Mouse (Mus musculus): ENCODE results near the gene Ubr1. TPM values are rescaled to one million over a fixed set of nuclear protein-coding genes. Genes with fewer than 3 reads are reported as not detected.
A peak's percentile ranks its signal among the peaks of the same experiment; 100 is the strongest.

Gene Ubr1
- polyA plus RNA-seq, 1 experiment from 2014 or later = 30.7 TPM

- 97% methylated on average over 3 of the region's 3 CpGs for WGBS
- Histone ChIP-seq H3K4me2 (no peak overlapping the region), H3K27me3 (no peaks in the 10 kb centered on the region), H3K4me1 (replicated peaks) (no peaks in the 10 kb centered on the region), H3K9me3 (no peaks in the 10 kb centered on the region), H3K27ac (replicated peaks) (no peak overlapping the region), H3K4me3 (no peak overlapping the region), H3K36me3 (peaks cover 74% of the 10 kb centered on the region), H3K9ac (no peak overlapping the region)
- no peak for ATAC-seq (ENCODE audit: low FRiP score, low read depth)
These were observed 74.2 kb downstream of the Ubr1 start for GRCm38 (mm10) chr2:120896361-120896760.

GRCm38 (mm10) chr2:120887601-120888000 is 82.9 kb downstream of the Ubr1 start:
- Histone ChIP-seq H3K4me1 (replicated peaks) (no peaks in the 10 kb centered on the region), H3K27ac (replicated peaks) (no peak overlapping the region), H3K4me2 (no peak overlapping the region), H3K9me3 (no peaks in the 10 kb centered on the region), H3K36me3 (peaks cover 55% of the 10 kb centered on the region), H3K9ac (no peak overlapping the region), H3K27me3 (no peaks in the 10 kb centered on the region), H3K4me3 (no peak overlapping the region)
- ATAC-seq (ENCODE audit: low FRiP score, low read depth) = no peak
- WGBS = 96% methylated on average over 5 of the region's 5 CpGs

- Histone ChIP-seq H3K4me3 (no peak overlapping the region), H3K27ac (replicated peaks) (no peak overlapping the region), H3K4me2 (no peak overlapping the region), H3K9me3 (no peaks in the 10 kb centered on the region), H3K9ac (no peak overlapping the region), H3K36me3 (peaks cover 68% of the 10 kb centered on the region), H3K4me1 (replicated peaks) (no peaks in the 10 kb centered on the region), H3K27me3 (no peaks in the 10 kb centered on the region)
- 92% methylated on average over 2 of the region's 2 CpGs for WGBS
- ATAC-seq (ENCODE audit: low FRiP score, low read depth) = no peak
These were observed 97.3 kb downstream of the Ubr1 start for GRCm38 (mm10) chr2:120873192-120873591.

- Histone ChIP-seq H3K4me3 (no peak overlapping the region), H3K9me3 (no peaks in the 10 kb centered on the region), H3K27me3 (no peaks in the 10 kb centered on the region), H3K27ac (replicated peaks) (no peak overlapping the region), H3K9ac (no peak overlapping the region), H3K4me2 (no peak overlapping the region), H3K36me3 (peaks cover 65% of the 10 kb centered on the region), H3K4me1 (replicated peaks) (no peaks in the 10 kb centered on the region)
- 74% methylated on average over 9 of the region's 9 CpGs for WGBS
- no peak for ATAC-seq (ENCODE audit: low FRiP score, low read depth)
These were observed 98.8 kb downstream of the Ubr1 start for GRCm38 (mm10) chr2:120871447-120872336.

GRCm38 (mm10) chr2:120867336-120867735 is 103.2 kb downstream of the Ubr1 start:
- Histone ChIP-seq H3K27me3 (no peaks in the 10 kb centered on the region), H3K4me2 (no peak overlapping the region), H3K4me3 (no peak overlapping the region), H3K36me3 (peaks cover 69% of the 10 kb centered on the region), H3K9ac (no peak overlapping the region), H3K27ac (replicated peaks) (no peak overlapping the region), H3K4me1 (replicated peaks) (no peaks in the 10 kb centered on the region), H3K9me3 (no peaks in the 10 kb centered on the region)
- WGBS = 93% methylated on average over 5 of the region's 5 CpGs
- no peak for ATAC-seq (ENCODE audit: low FRiP score, low read depth)

- no peaks in the 10 kb centered on the region for H3K4me1 ChIP-seq (replicated peaks)
- WGBS = 38% methylated on average over 1 of the region's 1 CpGs
- H3K4me2 ChIP-seq = no peak overlapping the region
- no peaks in the 10 kb centered on the region for H3K9me3 ChIP-seq
- no peak for ATAC-seq (ENCODE audit: low FRiP score, low read depth)
- no peak overlapping the region for H3K27ac ChIP-seq (replicated peaks)
- no peak overlapping the region for H3K9ac ChIP-seq
- no peak overlapping the region for H3K4me3 ChIP-seq
- no peaks in the 10 kb centered on the region for H3K27me3 ChIP-seq
- peaks cover 71% of the 10 kb centered on the region for H3K36me3 ChIP-seq
These were observed 104.0 kb downstream of the Ubr1 start for GRCm38 (mm10) chr2:120866561-120866960.

- no peak for ATAC-seq (ENCODE audit: low FRiP score, low read depth)
- WGBS = 95% methylated on average over 1 of the region's 1 CpGs
These were observed 107.1 kb downstream of the Ubr1 start for GRCm38 (mm10) chr2:120863389-120863788.

GRCm38 (mm10) chr2:120860699-120861098 is 109.8 kb downstream of the Ubr1 start:
- Histone ChIP-seq H3K9me3 (no peaks in the 10 kb centered on the region), H3K27me3 (no peaks in the 10 kb centered on the region), H3K9ac (no peak overlapping the region), H3K4me1 (replicated peaks) (no peaks in the 10 kb centered on the region), H3K27ac (replicated peaks) (no peak overlapping the region), H3K4me2 (no peak overlapping the region), H3K4me3 (no peak overlapping the region), H3K36me3 (peaks cover 50% of the 10 kb centered on the region)
- 92% methylated on average over 1 of the region's 1 CpGs for WGBS
- ATAC-seq (ENCODE audit: low FRiP score, low read depth) = no peak

More at GRCm38 (mm10) chr2:120863389-120863788, 107.1 kb downstream of the Ubr1 start:
- H3K36me3 ChIP-seq = peaks cover 64% of the 10 kb centered on the region
- H3K9me3 ChIP-seq = no peaks in the 10 kb centered on the region
- no peak overlapping the region for H3K9ac ChIP-seq
- no peak overlapping the region for H3K27ac ChIP-seq (replicated peaks)
- H3K4me3 ChIP-seq = no peak overlapping the region
- H3K4me2 ChIP-seq = no peak overlapping the region
- no peaks in the 10 kb centered on the region for H3K27me3 ChIP-seq
- H3K4me1 ChIP-seq (replicated peaks) = no peaks in the 10 kb centered on the region

- Histone ChIP-seq H3K27ac (replicated peaks) (no peak overlapping the region), H3K9ac (no peak overlapping the region), H3K4me3 (no peak overlapping the region), H3K9me3 (no peaks in the 10 kb centered on the region), H3K27me3 (no peaks in the 10 kb centered on the region), H3K4me1 (replicated peaks) (no peaks in the 10 kb centered on the region), H3K36me3 (peaks cover 27% of the 10 kb centered on the region), H3K4me2 (no peak overlapping the region)
- WGBS = 81% methylated on average over 3 of the region's 3 CpGs
- ATAC-seq (ENCODE audit: low FRiP score, low read depth) = no peak
These were observed 112.4 kb downstream of the Ubr1 start for GRCm38 (mm10) chr2:120858131-120858530.

- H3K4me1 ChIP-seq (replicated peaks) = peaks cover 20% of the 10 kb centered on the region
- no peaks in the 10 kb centered on the region for H3K9me3 ChIP-seq
- ATAC-seq (ENCODE audit: low FRiP score, low read depth) = no peak
- H3K4me2 ChIP-seq = no peak overlapping the region
- H3K27ac ChIP-seq (replicated peaks) = no peak overlapping the region
- H3K36me3 ChIP-seq = no peaks in the 10 kb centered on the region
- 72% methylated on average over 3 of the region's 3 CpGs for WGBS
- no peak overlapping the region for H3K9ac ChIP-seq
- no peak overlapping the region for H3K4me3 ChIP-seq
- no peaks in the 10 kb centered on the region for H3K27me3 ChIP-seq
These were observed 117.4 kb downstream of the Ubr1 start for GRCm38 (mm10) chr2:120853151-120853550.

GRCm38 (mm10) chr2:120852626-120853025 is 117.9 kb downstream of the Ubr1 start:
- Histone ChIP-seq H3K9me3 (no peaks in the 10 kb centered on the region), H3K27ac (replicated peaks) (no peak overlapping the region), H3K9ac (no peak overlapping the region), H3K4me2 (no peak overlapping the region), H3K4me3 (no peak overlapping the region), H3K4me1 (replicated peaks) (peaks cover 26% of the 10 kb centered on the region), H3K36me3 (no peaks in the 10 kb centered on the region), H3K27me3 (no peaks in the 10 kb centered on the region)
- ATAC-seq (ENCODE audit: low FRiP score, low read depth) = no peak
- 40% methylated on average over 1 of the region's 1 CpGs for WGBS

GRCm38 (mm10) chr2:120850424-120851082 is 120.0 kb downstream of the Ubr1 start, which contains the start of gene Ttbk2:
Gene Ttbk2 (minus strand): TSS chr2:120850604.
- H3K27me3 ChIP-seq = no peaks in the 10 kb centered on the region
- H3K36me3 ChIP-seq = no peaks in the 10 kb centered on the region
- H3K27ac ChIP-seq (replicated peaks) = peak within 1 kb of the TSS; percentile 93
- peak; percentile 99 for ATAC-seq (ENCODE audit: low FRiP score, low read depth)
- H3K9ac ChIP-seq = peak within 1 kb of the TSS; percentile 97
- H3K9me3 ChIP-seq = no peaks in the 10 kb centered on the region
- H3K4me2 ChIP-seq = peak within 1 kb of the TSS; percentile 60
- peaks cover 27% of the 10 kb centered on the region for H3K4me1 ChIP-seq (replicated peaks)
- H3K4me3 ChIP-seq = peak within 1 kb of the TSS; percentile 98
- WGBS = under 1% methylated on average over 39 of the region's 39 CpGs

Measured in hindbrain, embryonic 15.5 days (tissue).